In genomic region chr9:118157234-118157633, GRCm38 (mm10) we compare ENCODE assay signal across 12 mouse cellular contexts. TPM values are rescaled to one million over a fixed set of nuclear protein-coding genes. Genes with fewer than 3 reads are reported as not detected.
A peak's percentile ranks its signal among the peaks of the same experiment; 100 is the strongest.
DNase-seq lines count a peak whose midpoint lies in the region; ATAC-seq and TF ChIP-seq lines count a peak whose summit lies in the region.
"Had no signal": no experiment of that assay in that cellular context is flagged by ENCODE, and none has a peak within 500 bp of the region (broad histone marks: within the 10 kb centered on the region; RNA-seq: fewer than 3 reads in every experiment).

No protein-coding gene starts in this region.

- 93% methylated on average over 3 of the region's 3 CpGs for WGBS in hindbrain, postnatal 0 days
- WGBS in hindbrain, embryonic 16.5 days = 93% methylated on average over 3 of the region's 3 CpGs
- WGBS in midbrain, embryonic 14.5 days = 92% methylated on average over 3 of the region's 3 CpGs

- H3K27ac ChIP-seq in hindbrain, postnatal 0 days = no peak overlapping the region
- H3K27ac ChIP-seq in hindbrain, embryonic 16.5 days (ENCODE audit: low read depth, low read length) = no peak overlapping the region
- H3K27ac ChIP-seq in midbrain, embryonic 14.5 days (replicated peaks; ENCODE audit: low read depth, low read length) = no peak overlapping the region

- H3K36me3 ChIP-seq in hindbrain, postnatal 0 days (ENCODE audit: insufficient read depth, low read length) = no peaks in the 10 kb centered on the region
- H3K36me3 ChIP-seq in hindbrain, embryonic 16.5 days (ENCODE audit: control insufficient read depth, insufficient read depth, low read length) = no peaks in the 10 kb centered on the region
- H3K36me3 ChIP-seq in midbrain, embryonic 14.5 days (ENCODE audit: control insufficient read depth, insufficient read depth, low read length) = no peaks in the 10 kb centered on the region

- H3K4me3 ChIP-seq in hindbrain, postnatal 0 days (ENCODE audit: low read length) = no peak overlapping the region
- no peak overlapping the region for H3K4me3 ChIP-seq in hindbrain, embryonic 16.5 days (ENCODE audit: low read length)
- no peak overlapping the region for H3K4me3 ChIP-seq in midbrain, embryonic 14.5 days (replicated peaks; ENCODE audit: low read depth, low read length)

- H3K9ac ChIP-seq in hindbrain, postnatal 0 days (replicated peaks; ENCODE audit: low read length) = no peak overlapping the region
- no peak overlapping the region for H3K9ac ChIP-seq in hindbrain, embryonic 16.5 days (ENCODE audit: low read depth, low read length)
- no peak overlapping the region for H3K9ac ChIP-seq in midbrain, embryonic 14.5 days (replicated peaks; ENCODE audit: low read length)

- peak; percentile 60 for TF ChIP-seq CTCF in hindbrain, postnatal 0 days (IDR thresholded peaks at IDR 0.05; ENCODE audit: low read depth)

- no peaks in the 10 kb centered on the region for H3K9me3 ChIP-seq in hindbrain, postnatal 0 days (ENCODE audit: low read length)
- H3K9me3 ChIP-seq in hindbrain, embryonic 16.5 days (ENCODE audit: control insufficient read depth, low read length) = no peaks in the 10 kb centered on the region
- no peaks in the 10 kb centered on the region for H3K9me3 ChIP-seq in midbrain, embryonic 14.5 days (ENCODE audit: control insufficient read depth, low read length)

- no peak overlapping the region for H3K4me2 ChIP-seq in hindbrain, postnatal 0 days (ENCODE audit: low read depth, low read length)
- no peak overlapping the region for H3K4me2 ChIP-seq in hindbrain, embryonic 16.5 days (ENCODE audit: low read length)
- H3K4me2 ChIP-seq in midbrain, embryonic 14.5 days (ENCODE audit: low read length) = no peak overlapping the region

- ATAC-seq in hindbrain, postnatal 0 days = no peak
- ATAC-seq in hindbrain, embryonic 16.5 days = no peak
- ATAC-seq in megakaryocyte, adult 5-6 weeks (ENCODE audit: poor library complexity, severe bottlenecking) = peak; percentile 60; the same call in 1 of the 2 replicates
- no peak for ATAC-seq in midbrain, embryonic 14.5 days (ENCODE audit: low FRiP score, low TSS enrichment)

- H3K4me1 ChIP-seq in hindbrain, postnatal 0 days (ENCODE audit: insufficient read depth, low read length) = no peaks in the 10 kb centered on the region
- H3K4me1 ChIP-seq in hindbrain, embryonic 16.5 days (ENCODE audit: control insufficient read depth, insufficient read depth, low read depth, low read length) = no peaks in the 10 kb centered on the region
- no peaks in the 10 kb centered on the region for H3K4me1 ChIP-seq in midbrain, embryonic 14.5 days (ENCODE audit: control insufficient read depth, insufficient read depth, low read length)

- no peak for DNase-seq in hindbrain, postnatal 0 days (ENCODE audit: low spot score)
- DNase-seq in 416B (ENCODE audit: low read depth) (peak; percentile 26), MN1 (ENCODE audit: low spot score) (peak; percentile 13)
- no peak for DNase-seq in embryo, embryonic 10 days (ENCODE audit: low spot score)
- DNase-seq in midbrain, embryonic 14.5 days = no peak
- DNase-seq in urinary bladder, postnatal 25 days (ENCODE audit: low spot score) = no peak
- DNase-seq: adrenal gland, adult 8-10 months; kidney, adult 9 months; lung, postnatal 4 days; thymus, adult 18-20 months had no signal

- no peaks in the 10 kb centered on the region for H3K27me3 ChIP-seq in hindbrain, postnatal 0 days (ENCODE audit: insufficient read depth, low read length)
- H3K27me3 ChIP-seq in hindbrain, embryonic 16.5 days (replicated peaks; ENCODE audit: control insufficient read depth, insufficient read depth, low read length) = no peaks in the 10 kb centered on the region
- H3K27me3 ChIP-seq in midbrain, embryonic 14.5 days (ENCODE audit: control insufficient read depth, insufficient read depth, low read length) = no peaks in the 10 kb centered on the region

RNA-seq across cellular contexts. Expression of gene Cmc1, which starts 7.3 kb away (rescaled TPM):
- 2.0 and 2.3 TPM in 2 replicates for total RNA-seq in hindbrain, postnatal 0 days (2014; rRNA removed)
- polyA plus RNA-seq in hindbrain, postnatal 0 days (2015; fragmentation: Nextera tagmentation; extraction: Ambion mirVana) = 44.5 and 51.9 TPM in 2 replicates
- 29.9 and 35.4 TPM in 2 replicates for polyA plus RNA-seq in hindbrain, embryonic 16.5 days (2015; fragmentation: Nextera tagmentation; extraction: Ambion mirVana)
- 46.5 and 55.2 TPM in 2 replicates for total RNA-seq in megakaryocyte, adult 5-6 weeks (2015)
- total RNA-seq in megakaryocyte, adult 5-6 weeks (2017) = 38.6 and 41.7 TPM in 2 replicates
- 43.8 and 45.0 TPM in 2 replicates for polyA plus RNA-seq in midbrain, embryonic 14.5 days (2014; fragmentation: Nextera tagmentation; extraction: Ambion mirVana)

Comparison
In these comparisons a context has a peak if more than half of its experiments do, and no peak if none do; other contexts are left out.
1. DNase-seq: peak in 416B (single experiment) and MN1 (single experiment); none in hindbrain, postnatal 0 days (single experiment), embryo, embryonic 10 days (single experiment), midbrain, embryonic 14.5 days (single experiment) and urinary bladder, postnatal 25 days (single experiment).